Mouse (Mus musculus): ENCODE data around the gene Nod2.

The Nod2 gene

DNA sequence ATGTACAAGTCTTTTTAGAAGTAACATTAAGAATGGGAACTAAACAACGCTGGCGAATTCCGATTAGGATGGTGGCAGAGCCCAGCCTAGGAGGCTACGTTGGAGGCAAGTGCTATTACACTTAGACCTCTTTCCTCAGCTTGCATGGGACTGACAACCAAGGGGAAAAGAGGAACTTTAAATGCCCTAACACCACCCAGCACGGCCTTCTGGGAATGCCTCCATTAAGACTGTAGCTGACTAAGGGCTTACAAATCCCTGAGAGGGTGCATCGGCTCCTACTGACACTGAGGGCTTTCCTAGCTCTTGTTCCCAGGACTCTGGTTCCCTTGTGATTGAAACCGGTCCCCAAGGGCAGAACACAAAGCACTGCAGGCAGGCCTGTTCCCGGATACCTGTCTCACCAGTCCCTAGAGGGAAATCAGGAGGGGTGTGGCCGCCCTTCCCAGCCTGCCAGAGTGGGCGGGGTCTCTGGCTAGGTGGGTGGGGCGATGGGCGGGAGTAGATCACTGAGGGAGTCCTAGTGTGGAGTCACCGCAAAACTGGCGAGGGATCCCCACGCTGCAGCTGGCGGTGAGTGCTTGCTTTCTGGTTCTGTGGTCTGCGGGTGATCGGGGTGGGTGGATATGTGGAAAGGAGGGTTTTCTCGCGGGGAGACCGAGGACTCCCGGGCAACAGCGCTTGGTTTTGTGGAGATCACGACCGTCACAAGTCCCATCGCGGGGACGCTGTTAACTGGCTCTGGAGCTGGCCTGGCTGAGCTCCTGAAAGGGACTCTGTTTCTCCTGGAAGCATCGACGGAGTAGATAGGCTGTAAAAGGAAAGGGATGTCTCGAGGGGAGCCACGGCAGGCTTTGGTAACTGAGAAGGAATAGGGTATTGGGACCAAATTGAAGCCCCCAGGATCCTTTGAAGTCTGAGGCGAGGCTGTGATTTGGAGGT is at the start of gene Nod2:
Gene Nod2, plus strand, starts transcription at position 479 of the 942 bp plus-strand sequence.
- in situ Hi-C loops (cut with MboI; ENCODE audit: unreplicated experiment in 2 of 2): no loop called here

DNA sequence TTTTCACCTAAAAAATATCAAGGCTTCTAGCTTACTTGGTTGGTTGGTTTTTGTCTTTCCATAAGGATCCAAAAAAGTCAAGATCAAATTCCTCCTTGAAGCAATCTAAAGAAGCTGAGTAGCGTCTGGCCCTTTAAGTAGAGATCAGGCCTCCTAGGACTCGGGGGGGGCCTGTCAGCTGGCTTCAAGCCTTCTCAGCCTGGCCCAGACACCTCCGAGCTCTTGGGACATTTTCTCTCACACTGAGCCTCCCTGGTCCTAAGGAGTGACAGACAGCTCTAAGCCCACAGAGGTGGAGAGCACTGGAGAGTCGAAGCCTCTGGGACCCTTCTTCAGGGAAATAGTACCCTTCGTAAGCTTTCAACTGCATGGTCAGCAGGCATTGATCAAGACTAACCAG is 48.5 kb upstream of the Nod2 start:
- in situ Hi-C loops (cut with MboI; ENCODE audit: unreplicated experiment in 2 of 2): no loop called here

DNA sequence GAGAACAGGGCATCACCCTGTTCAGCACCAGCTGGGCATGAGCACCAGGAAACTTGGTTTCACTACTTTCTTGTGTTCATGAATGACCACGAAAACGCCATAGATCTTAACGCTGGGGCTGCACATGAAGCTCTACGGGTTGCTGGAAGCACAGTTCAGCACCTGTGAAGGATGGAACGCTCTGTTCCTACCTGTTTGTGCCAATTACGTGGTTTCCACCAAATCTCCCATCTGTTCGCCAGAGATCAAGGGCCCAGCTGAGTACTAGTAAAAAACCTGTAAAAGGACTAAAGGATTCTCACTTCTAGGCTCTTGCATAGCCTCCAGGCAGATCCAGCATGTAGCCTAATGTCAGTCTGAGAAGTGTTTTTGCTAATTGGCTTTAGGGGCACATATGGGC is 47.6 kb upstream of the Nod2 start:
- in situ Hi-C loops (cut with MboI; ENCODE audit: unreplicated experiment in 2 of 2): no loop called here

DNA sequence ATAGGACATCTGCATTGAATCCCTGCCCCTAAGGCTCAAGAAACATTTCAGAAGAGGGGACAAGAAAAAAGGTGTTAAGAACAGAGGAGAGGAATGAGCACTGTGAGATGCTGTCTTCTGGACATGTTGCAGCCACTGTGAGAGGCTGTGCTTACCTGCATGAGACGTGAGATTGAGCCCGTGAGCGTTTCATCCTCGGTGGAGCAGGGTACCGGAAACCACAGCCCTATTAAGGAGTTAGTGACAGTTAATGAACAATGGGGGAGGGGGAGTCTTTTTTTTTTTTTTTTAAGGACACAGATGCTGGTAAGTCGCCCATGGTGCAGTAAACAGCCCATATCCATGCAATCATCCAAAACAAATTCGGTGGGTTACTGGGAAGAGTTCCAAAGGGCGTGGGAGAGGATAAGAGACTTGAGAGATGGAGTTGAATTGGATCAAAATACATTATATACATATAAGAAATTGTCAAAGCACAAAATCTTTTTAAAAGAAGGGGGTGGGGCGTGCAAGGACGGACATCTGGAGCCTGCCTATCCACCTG is 43.6 kb upstream of the Nod2 start:
- in situ Hi-C loops (cut with MboI; ENCODE audit: unreplicated experiment in 2 of 2): loop anchor here (25.0 kb wide), 1 partner anchor 491 kb away; the partner anchor contains the start of gene Cnep1r1 (in 2 of the 2)

DNA sequence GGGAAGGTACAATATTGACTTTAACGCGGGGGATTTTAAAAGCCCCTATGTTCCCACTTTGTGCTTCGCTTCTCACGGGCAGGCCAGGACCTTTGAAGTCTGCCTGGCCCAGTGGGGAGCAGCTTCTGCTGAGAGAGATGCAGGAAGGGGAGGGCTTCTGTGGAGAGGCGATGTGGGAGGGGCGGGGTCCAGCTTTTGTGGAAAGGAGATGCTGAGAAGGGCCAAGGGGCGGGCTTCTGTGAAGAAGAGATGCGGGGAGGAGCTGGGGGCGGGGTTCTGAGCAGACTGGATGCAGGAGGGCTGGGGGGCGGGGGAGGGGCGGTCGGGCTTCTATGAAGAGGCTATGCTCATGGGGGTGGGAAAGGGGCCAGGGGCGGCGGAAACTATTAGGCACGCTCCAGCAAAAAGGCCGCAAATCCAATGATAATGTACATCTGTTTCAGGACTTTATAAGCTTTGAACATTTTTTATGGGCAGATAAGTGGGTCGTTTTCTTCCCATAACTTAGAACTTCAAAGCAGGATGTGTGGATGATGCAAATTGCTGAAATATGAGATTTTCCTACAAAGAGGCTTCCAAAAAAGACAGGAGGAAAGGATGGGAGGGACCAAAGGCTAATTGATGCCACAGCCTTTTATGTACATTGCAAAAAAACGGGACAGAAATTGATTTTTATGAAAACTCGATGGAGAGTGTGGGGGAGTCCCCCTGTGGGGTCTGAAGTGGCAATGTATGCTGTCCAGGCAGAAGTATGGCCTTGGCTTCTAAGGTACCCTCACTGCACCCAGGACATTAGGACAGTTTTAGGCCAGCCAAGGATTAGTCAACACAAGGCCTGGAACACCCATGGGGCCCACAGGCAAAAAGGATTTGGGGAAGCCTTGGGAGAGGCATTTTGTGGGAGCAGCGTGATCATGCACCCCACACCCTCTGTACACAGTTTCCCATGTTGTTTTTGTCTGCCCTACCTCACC is 42.8 kb upstream of the Nod2 start:
- in situ Hi-C loops (cut with MboI; ENCODE audit: unreplicated experiment in 2 of 2): loop anchor here (25.0 kb wide), 1 partner anchor 492 kb away; the partner anchor contains the start of gene Cnep1r1 (in 2 of the 2)

DNA sequence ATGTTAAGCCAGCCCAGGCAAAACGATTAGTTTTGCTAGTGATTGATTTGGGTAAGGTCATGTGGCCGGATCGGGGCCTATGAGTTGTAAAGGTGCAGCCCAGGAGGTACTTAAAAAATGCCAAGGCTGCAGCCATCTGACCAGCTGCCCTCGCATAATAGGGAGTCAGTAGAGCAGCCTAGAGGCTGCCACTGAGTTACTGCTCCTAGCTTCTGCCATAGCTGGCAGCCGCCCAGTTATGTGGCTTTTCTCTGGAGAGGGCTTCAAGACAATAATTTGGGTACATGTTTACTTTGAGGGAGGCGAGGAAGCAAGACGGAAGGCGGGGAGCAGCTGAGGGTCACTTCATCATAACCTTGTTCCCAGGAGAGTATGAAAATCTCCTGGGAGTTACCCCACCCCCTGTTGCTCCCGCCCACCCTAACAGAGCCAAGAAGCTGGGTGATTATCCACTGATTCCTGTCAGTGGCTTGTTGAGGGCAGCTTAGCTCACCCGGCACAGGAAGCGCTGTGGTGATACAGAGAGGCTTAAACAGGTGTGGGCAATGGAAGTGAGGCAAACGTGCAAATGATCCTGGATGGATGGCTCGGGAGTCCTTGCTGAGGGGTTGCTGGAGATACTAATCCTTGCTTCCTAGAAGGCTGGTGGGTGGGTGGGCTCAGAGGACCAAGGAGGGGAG is 41.6 kb upstream of the Nod2 start:
- in situ Hi-C loops (cut with MboI; ENCODE audit: unreplicated experiment in 2 of 2): loop anchor here (25.0 kb wide), 1 partner anchor 493 kb away; the partner anchor contains the start of gene Cnep1r1 (in 2 of the 2)

DNA sequence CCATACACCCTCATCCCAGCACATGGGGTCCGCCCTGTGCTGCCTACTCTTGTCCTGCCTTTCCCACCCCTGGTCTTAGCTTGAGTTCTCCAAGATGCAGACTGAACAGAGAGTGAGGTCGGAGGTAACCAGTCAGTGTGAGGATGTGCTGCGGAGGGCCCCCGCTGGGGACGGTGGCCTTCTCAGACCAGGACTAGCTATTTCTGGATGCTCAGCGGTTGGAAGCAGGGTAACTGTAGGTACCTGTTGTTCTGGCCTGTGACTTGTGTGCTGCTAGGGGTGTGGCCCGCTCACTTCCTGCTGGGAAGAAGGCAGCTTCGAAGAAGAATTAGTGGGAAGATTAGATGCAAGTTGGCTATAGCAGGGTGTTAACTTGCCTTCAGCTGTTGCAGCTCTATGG is 38.1 kb upstream of the Nod2 start:
- in situ Hi-C loops (cut with MboI; ENCODE audit: unreplicated experiment in 2 of 2): loop anchor here (25.0 kb wide), 1 partner anchor 497 kb away; the partner anchor contains the start of gene Cnep1r1 (in 2 of the 2)

DNA sequence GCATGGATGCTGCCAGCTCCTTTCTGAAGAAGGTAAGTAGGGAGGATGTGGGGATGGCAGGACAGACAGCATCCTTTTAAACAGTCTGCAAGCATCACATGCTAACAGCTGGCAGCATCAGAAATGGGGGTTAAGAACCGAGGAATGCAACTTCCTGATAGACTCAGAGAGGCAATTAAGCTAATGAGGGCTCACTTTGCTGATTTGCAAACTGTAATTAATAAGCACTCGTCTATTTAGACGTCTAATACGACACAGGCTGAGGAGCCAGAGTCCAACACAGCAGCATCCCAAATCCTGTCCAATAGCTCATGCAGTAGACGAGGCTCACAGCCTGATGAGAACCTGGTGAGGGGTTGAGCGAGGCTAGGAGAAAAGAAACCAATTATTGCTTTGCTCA is 36.8 kb upstream of the Nod2 start:
- in situ Hi-C loops (cut with MboI; ENCODE audit: unreplicated experiment in 2 of 2): loop anchor here (5.0 to 25.0 kb wide), 2 partner anchors 43 to 498 kb away; partner anchors contain the start of gene Cnep1r1 (in 2 of the 2)

DNA sequence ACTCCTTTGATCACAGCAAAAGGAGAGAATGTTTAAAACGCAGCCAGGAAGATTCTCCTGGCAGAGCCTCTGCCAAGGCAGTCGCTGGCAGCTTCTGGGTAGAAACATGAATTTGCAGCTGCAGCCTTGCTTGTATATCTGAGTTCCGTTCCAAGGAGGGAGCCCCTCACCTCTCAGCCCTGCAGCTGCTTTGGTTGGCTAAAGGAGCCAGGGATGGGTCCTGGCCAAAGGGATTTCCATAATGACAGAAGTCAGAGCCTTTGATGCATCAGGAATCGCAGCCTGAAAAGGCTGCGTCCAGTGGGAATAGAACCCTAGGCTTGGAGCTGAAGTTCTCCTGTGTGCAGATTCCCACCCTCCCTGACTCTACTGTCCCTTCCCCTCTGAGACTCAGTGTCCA is 32.1 kb upstream of the Nod2 start:
- in situ Hi-C loops (cut with MboI; ENCODE audit: unreplicated experiment in 2 of 2): loop anchor here (5.0 to 25.0 kb wide), 2 partner anchors 48 to 503 kb away; partner anchors contain the start of gene Cnep1r1 (in 2 of the 2)

DNA sequence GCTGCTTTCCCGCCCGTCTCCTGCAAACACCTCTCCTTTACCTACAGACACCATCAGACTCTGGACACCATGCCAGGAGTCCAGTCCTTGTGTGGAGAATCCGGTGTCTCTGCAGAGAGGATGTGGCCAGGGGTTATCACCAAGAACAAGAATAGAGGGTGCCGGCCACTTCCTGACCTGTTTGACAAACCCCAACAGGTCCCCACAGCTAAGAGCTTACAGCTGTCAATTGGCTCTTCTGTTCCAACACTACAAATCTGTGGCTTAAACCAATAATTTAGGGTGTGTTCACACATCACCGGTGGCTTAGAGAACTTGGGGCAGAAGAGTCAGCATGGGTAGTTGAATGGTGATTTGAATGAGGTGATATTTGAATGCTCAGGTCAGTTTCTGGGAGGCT is 28.5 kb upstream of the Nod2 start:
- in situ Hi-C loops (cut with MboI; ENCODE audit: unreplicated experiment in 2 of 2): loop anchor here (25.0 kb wide), 1 partner anchor 506 kb away; the partner anchor contains the start of gene Cnep1r1 (in 2 of the 2)

DNA sequence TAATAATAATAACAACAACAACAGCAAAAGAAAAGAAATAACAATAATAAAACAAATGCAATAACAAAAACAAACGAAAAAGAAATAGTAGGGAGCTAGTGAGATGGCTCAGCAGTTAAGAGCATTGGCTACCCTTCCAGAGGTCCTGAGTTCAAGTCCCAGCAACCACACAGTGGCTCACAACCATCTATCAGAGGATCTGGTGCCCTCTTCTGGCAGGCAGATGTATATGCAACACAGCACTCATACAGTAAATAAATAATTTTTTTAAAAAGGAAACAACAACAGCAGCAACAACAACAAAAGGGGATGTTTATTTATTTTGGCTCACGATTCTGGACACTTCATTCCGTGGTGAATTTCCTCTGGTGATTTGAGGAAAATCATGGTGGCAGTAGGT is 27.6 kb upstream of the Nod2 start:
- in situ Hi-C loops (cut with MboI; ENCODE audit: unreplicated experiment in 2 of 2): loop anchor here (25.0 kb wide), 1 partner anchor 507 kb away; the partner anchor contains the start of gene Cnep1r1 (in 2 of the 2)

DNA sequence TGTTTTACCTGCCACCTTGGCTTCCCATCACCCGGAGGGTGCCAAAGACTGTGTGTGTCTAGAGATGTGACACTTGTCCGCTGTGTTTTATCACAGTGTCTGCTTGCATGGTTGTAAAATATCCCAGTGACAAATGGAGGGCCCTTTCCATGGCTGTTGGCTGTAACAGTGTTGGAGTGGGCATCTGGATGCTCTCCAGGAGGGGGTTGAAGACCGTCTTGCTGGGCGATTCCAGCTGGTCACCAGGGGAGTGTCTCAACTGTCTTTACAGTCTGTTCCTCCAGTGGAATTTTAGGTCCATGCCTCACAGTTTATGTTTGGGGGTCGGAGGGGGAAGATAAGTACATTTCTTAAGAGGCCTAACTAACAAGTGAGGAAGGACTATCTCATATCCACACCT is 26.2 kb upstream of the Nod2 start:
- in situ Hi-C loops (cut with MboI; ENCODE audit: unreplicated experiment in 2 of 2): loop anchor here (5.0 to 25.0 kb wide), 5 partner anchors 54 to 509 kb away; partner anchors contain the start of genes Adcy7 (in 2 of the 2) and Cnep1r1 (in 2 of the 2)

DNA sequence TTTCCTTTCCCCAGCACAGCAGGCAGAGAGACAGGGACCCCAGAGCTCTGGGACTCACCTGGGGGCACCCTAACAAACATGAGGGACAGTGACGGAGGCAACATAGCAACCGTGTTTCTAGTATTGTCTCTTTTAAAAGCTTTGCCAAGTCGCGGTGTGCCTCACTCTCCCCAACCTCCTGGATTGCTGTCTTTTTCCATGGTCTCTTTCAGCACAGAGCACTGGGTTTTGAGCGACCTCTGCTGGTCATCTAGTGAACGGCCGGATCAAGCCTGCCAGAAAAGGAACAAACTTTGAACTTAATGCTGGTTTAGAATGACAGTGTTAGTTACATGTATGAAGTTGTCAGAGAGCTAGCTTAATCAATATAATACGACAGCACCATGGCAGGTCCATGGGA is 25.7 kb upstream of the Nod2 start:
- in situ Hi-C loops (cut with MboI; ENCODE audit: unreplicated experiment in 2 of 2): loop anchor here (5.0 to 25.0 kb wide), 5 partner anchors 54 to 509 kb away; partner anchors contain the start of genes Adcy7 (in 2 of the 2) and Cnep1r1 (in 2 of the 2)

DNA sequence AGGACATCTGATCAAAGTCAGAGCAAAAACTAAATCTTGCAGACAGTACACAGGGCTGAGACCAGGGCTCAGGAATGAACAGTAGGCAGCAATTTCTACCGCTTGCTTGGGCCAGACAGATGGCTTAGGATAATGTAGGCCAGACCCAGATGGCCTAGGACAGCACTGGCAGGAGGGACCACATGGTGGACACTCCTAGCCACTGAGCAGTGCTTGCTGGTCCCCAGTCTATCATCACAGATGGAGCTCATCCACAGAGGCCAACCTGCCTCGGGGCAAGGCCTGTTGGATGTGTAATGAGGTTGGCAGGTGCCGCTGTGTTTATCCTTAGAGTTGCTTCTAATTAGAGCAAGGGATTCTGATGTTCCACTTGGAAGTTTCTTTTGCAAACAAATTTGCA is 23.8 kb upstream of the Nod2 start:
- in situ Hi-C loops (cut with MboI; ENCODE audit: unreplicated experiment in 2 of 2): loop anchor here (5.0 to 25.0 kb wide), 5 partner anchors 56 to 511 kb away; partner anchors contain the start of genes Adcy7 (in 2 of the 2) and Cnep1r1 (in 2 of the 2)

DNA sequence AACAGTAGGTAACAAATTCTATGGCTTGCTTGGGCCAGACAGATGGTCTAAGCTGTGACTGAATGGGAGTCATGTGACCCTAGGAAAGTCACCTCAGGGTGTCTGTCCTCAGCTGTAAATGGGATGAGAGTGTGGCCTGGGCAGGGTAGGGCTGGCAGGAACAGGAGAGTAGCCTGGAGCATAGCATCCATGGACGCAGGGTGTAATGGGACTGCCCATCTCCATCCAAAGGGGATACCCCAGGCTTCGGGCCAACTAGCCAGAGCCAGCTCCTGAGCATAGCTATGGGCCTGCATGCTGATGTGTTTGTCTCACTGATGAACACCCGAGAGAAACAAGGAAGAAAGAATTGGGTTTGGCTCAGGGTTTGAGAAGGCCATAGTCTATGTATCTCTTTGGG is 22.8 kb upstream of the Nod2 start:
- in situ Hi-C loops (cut with MboI; ENCODE audit: unreplicated experiment in 2 of 2): loop anchor here (5.0 to 25.0 kb wide), 5 partner anchors 57 to 512 kb away; partner anchors contain the start of genes Adcy7 (in 2 of the 2) and Cnep1r1 (in 2 of the 2)

DNA sequence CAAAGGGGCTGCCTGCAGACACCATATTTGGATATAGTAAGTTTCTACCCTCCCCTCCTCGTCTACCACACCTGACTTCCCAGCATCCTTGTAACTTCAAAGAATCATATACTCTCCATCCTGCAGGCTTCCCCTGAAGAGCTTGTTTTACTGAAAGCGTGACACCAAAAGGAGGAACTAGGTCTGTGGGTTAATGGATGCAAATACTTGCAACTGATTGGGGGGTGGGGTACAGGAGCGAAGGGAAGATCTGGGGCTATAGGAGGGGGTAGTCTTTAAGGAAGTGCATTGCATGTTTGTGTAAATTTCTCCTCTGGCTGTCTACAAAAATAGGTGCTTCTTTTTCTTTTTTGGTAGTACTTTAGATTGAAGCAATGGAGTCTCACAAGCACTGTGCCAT is 20.7 kb upstream of the Nod2 start:
- in situ Hi-C loops (cut with MboI; ENCODE audit: unreplicated experiment in 2 of 2): no loop called here

DNA sequence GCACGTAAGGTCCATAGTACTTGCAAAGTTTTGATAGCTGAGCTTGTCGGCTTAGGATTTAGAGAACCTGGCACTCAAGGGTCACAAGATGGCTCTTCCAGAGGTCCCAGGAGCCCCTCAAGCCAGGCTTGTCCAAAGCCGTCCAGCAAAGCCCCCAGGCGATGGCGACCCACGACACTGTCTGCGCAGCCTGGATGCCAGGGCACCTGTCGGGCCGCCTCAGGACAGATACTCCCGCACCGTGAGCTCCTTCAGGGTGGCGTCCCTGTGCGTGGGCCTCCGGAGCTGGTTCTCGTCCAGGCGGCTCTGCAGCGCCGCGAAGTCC is 20.2 kb upstream of the Nod2 start:
- in situ Hi-C loops (cut with MboI; ENCODE audit: unreplicated experiment in 2 of 2): no loop called here

DNA sequence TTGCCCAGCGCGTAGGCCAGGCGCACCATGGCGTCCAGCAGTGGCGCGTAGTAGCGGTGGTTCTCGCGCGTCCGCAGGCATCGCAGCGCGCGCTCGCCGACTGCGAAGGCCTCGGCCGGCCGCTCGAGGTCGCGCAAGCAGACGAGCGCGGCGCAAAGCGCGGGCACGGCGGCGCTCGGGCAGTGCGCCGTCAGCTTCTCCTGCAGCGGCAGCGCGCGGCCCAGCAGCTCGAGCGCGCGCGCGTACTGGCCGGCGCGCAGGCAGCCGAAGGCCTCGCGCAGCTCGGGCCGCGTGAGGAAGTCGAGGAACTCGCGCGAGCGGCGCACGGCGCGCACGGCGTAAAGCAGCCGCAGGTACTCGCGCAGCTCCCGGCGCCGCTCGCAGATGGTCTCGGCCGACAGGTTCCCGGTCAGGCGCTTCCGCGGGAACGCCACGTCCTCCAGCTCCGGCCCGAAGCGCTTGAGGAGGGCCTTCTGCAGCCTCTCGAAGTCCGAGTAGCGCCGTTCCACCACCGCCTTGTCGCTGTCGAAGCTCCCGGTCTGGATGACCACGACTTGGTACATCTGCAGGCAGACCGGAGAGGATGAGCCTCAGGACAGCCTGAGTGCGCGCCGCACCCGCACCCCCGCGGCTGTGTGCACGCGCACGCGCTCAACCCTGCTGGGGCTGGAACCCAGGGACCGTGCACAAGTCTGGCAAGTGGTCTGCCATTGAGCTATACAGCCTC is 19.7 kb upstream of the Nod2 start:
- in situ Hi-C loops (cut with MboI; ENCODE audit: unreplicated experiment in 2 of 2): no loop called here
